Mouse (Mus musculus) cerebellum, adult 18-20 months (tissue): ENCODE measurements at regions not wholly inside any gene's neighbourhood (a gene's known extent, or its start where the extent isn't known, plus 50 kb on each side); places are given as distances from the start of the nearest gene placed in this dataset.

Experiments used
- DNase-seq, 2 experiments: peaks; one replicate each; pipeline ENCODE4 v3.0.0; 2021

- DNase-seq: no peak
These were observed 219.2 kb downstream of the Cog6 start for GRCm38 (mm10) chr3:52797801-52798200.

- DNase-seq: no peak
These were observed 219.9 kb downstream of the Cog6 start for GRCm38 (mm10) chr3:52797164-52797563.

- no peak for DNase-seq
These were observed 222.8 kb downstream of the Cog6 start for GRCm38 (mm10) chr3:52794218-52794617.

GRCm38 (mm10) chr3:52792801-52793200, 224.2 kb downstream of the Cog6 start:
- DNase-seq: no peak

DNA sequence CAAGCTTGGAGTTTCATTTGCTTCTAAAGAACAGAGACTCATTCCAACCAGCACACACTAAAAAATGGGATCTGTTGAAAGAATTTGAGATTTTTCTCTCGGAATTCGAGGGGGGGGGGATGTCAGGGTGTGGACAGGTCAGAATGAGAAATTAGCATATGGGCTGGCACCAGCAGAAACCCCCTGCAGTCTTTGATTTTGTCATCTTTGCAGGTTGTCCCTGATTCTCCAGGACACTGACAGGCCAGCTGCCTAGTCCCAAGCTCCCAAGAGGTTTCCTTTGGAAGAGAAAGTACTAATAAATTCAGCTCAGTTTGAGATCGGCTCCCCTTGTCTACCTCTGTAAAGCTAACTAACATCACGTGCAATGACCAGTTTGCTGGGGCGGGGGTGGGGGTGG, 224.9 kb downstream of the Cog6 start:
- DNase-seq: no peak

DNA sequence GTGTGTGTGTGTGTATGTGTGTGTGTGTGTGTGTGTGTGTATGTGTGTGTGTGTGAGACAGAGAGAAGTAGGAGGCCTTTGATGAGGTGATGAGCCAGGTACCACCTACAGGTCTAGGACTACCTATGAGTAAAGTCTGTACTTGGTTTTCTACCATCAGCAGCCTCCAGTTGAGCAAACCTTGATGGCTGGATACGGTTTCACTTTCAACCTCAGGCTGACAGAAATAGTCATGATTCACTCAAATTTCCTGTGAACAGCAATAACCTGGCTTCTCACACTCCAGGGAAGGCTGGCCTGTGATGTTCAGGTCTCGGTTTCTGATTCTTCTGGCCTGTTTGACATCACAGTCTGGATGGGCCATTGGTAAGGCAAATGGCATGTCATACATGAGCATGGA, 226.1 kb downstream of the Cog6 start:
- no peak for DNase-seq

DNA sequence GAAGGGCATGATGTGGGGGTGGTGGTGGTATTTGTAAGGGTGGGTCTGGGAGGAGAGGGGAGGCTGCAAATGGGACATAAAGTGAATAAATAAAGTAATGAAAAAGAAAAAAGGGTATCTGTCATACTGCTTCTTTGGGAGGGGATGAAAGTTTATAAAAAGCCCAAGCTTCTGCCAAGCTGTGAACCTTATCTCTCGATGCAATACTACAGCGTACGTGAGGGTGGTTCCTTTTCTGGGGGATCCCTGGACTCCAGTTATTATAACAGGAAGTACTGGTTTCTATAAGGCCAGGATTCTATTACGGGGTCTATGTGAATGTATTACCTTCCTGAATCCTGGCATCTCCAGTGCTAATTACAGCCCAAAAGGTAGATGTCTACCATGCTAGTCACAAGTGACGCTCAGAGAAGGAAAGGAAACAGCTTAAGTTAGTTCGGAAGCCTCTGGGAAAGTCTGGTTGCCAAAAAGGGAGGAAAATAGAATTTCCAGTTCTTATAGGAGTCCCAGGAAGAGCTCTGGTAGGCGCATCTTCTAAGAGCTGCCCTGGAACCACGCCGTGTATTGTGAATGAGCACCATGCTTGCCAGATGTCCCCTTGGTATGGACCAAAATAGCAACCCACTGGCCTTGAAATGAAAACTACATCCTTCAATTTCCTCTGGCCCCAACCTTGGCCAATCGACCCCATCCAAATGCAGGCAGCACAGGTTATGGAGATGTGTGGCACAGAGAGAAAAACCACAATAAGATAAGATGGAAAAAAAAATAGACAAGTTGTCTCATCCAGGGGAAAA, 228.9 kb downstream of the Cog6 start:
- DNase-seq: no peak

GRCm38 (mm10) chr3:52785595-52785994, 231.4 kb downstream of the Cog6 start:
- no peak for DNase-seq

DNA sequence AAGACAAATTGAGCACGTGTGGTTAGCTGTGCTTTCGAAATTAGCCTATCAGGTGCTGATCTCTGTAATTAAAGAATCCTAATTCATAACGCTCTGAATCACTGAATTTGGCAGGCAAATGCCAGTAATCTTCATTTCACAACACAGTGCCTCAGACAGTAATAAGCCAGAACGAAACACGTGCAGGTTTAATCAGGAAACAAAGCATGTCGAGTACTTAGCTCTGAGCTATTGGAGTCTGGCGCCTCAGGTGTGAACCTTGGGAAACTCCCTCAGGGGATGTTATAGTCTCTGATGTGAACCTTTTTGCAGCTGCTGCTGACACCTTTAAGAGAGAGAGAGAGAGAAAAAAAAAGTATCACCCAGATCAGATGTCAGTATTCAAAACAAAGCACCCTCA, 232.6 kb downstream of the Cog6 start:
- no peak for DNase-seq

GRCm38 (mm10) chr3:52782576-52782975, 234.5 kb downstream of the Cog6 start:
- DNase-seq: no peak

DNA sequence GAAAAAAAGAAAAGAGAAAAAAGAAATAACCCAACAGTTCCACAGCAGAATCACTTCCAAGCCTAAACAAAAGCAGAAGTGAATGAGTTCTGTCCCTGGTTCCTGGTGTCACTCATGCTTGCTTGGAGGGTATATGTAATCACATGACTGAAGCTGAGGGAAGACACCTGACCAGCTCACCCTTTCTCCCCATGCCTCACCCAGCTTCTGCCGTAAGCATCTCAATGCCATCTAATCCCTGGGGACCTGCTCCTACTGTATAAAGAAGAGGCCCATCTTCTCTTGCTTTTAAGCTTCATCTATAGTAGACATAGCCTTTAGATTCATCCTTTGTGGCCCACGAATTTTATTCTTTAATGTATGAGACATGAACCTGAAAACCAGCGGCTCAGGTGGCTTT, 235.5 kb downstream of the Cog6 start:
- no peak for DNase-seq

GRCm38 (mm10) chr3:52780356-52780755, 236.7 kb downstream of the Cog6 start:
- no peak for DNase-seq

- DNase-seq: no peak
These were observed 241.2 kb downstream of the Cog6 start for GRCm38 (mm10) chr3:52775875-52776274.

GRCm38 (mm10) chr3:52775156-52775555, 241.9 kb downstream of the Cog6 start:
- no peak for DNase-seq

DNA sequence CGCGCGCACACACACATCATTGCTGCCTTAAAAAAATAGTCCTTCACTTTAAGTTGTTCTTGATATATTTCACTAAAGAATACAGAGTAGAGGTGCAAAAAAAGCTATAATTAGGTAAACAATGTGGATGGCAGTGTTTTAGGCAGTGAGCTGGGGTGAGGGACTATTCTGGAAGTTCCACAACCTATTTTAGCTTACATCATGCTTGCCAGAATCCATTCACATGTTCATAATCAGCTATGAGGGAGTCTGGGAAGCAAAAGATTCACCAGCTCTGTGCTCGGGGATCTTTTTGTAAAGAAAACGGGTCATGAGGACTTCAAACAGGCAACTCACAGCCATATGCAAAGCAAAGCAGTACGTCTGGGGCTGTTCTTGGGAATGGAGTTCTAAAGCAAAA, 242.3 kb downstream of the Cog6 start:
- DNase-seq: no peak

GRCm38 (mm10) chr3:52767276-52767675, 249.8 kb downstream of the Cog6 start:
- no peak for DNase-seq

DNA sequence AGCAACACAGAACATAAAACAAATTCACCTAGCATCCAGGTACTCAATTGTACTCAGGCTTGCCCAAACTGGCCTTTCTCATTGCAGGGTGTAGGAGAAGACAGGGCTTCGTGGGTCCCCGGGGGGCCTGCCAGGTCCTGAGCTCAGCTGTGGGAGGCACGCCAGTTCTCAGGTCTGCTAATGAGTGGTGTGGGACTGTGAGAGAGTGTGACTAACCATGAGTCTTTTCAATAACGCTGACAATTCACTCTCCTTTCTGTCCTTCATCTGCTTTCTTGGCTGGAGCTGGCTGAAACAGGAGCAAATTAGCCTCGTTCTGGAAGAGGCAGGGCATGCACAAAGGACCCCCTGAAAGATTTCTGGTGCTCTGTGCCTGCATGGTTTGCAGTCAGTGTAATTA, 250.2 kb downstream of the Cog6 start:
- DNase-seq: no peak

GRCm38 (mm10) chr3:52764166-52764565, 252.9 kb downstream of the Cog6 start:
- DNase-seq: no peak

GRCm38 (mm10) chr3:52763660-52764059, 253.4 kb downstream of the Cog6 start:
- no peak for DNase-seq

DNA sequence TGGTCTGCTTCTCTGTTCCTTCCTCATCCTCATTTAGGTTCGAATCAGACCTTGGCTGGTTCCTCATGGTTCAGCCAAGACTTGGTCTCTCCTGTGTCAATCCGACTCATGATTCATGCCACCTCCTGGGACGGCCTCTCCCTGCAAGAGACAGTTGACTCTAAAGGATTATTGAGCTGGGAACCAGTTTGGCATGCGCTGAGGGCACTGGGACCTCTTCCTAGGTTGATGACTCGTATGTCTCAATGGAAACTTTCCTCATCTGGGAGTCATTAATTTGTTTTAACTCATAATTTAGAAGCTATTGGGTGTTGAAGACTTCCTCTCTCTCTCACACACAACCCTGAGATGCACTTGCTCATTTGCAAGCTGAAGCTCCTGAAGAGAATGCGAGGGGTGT, 254.5 kb downstream of the Cog6 start:
- DNase-seq: no peak

DNA sequence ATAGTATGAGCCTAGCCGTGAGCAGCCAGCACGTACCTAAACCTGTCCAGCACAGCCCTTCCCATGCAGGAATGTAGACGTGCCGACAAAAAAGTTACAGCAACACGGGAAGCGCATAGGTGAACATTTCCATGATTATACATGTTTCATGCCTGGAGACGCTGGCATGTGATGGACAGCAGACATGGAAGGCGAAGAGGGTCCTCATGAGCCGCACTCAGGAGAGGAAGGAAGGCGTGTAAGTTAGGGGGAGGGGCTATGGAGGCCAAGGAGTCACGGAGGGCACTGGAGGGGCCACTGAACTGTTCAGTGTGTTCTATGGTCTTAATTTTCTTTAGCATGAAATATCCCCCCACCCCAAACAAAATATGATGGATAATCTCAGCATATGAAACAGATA, 257.2 kb downstream of the Cog6 start:
- DNase-seq: no peak

DNA sequence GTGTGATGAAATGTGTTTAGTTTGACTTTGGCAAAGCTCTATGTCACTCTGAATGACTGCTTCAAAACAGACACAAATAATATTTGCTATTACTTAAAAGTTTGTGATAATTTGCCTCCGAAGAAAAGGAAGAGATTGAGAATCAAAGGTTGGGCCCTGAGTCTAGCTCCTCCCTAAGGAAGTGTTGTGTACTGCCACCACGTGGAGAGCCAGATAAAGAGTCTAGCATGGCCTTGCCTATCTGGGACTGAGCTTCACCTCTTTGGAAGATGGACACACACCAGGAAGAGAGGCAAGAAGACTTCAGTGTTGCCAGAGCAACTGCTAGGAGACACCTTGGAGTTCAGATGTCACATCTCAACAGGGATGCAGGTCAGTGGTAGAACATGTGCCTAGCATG, 258.5 kb downstream of the Cog6 start:
- DNase-seq: peak; percentile 73 to 79

- no peak for DNase-seq
These were observed 260.2 kb downstream of the Cog6 start for GRCm38 (mm10) chr3:52756816-52757215.

DNA sequence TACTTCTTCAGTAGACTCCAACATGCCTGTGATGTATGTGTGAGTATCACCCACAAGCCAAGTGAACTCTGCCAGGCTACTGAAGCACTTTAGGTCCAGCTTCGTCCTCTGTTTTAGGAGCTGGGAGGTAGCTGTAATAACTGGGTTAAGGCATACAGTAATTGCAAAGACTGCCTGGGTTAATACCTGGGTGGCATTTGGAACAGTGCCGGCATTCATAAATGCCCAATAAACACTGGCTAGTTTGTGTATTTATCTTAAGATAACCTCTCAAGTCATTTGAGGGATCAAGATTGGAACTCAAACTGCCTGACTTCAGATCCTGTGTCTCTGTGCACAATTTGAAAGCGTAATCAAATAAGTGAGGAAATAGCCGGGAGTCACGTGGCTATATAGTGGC, 261.0 kb downstream of the Cog6 start:
- no peak for DNase-seq

DNA sequence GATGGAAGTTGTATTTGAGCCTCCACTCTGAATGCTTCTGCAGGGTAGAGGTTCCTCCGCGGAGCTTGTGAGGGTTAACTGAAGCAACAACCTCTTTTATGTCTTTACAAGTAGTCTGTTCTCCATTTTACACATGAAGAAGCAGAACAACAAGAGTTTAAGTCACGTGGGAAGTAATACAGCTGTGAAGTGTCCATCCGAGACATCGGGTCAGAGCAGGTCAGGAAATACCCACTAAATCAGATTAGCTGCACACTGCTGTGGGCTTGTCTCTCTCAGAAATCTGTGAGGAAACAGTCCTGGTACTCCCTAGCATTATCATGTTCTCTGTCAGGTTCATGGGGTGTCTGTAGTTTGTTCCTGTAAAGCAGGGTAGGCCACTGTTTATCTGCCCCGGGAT, 262.1 kb downstream of the Cog6 start:
- no peak for DNase-seq
